Mouse (Mus musculus): ENCODE results near the gene Prune1. TPM values are rescaled to one million over a fixed set of nuclear protein-coding genes. Genes with fewer than 3 reads are reported as not detected.

The Prune1 gene
- 64.6 and 72.9 TPM in 2 replicates for polyA plus RNA-seq (2012; rRNA removed)

DNA sequence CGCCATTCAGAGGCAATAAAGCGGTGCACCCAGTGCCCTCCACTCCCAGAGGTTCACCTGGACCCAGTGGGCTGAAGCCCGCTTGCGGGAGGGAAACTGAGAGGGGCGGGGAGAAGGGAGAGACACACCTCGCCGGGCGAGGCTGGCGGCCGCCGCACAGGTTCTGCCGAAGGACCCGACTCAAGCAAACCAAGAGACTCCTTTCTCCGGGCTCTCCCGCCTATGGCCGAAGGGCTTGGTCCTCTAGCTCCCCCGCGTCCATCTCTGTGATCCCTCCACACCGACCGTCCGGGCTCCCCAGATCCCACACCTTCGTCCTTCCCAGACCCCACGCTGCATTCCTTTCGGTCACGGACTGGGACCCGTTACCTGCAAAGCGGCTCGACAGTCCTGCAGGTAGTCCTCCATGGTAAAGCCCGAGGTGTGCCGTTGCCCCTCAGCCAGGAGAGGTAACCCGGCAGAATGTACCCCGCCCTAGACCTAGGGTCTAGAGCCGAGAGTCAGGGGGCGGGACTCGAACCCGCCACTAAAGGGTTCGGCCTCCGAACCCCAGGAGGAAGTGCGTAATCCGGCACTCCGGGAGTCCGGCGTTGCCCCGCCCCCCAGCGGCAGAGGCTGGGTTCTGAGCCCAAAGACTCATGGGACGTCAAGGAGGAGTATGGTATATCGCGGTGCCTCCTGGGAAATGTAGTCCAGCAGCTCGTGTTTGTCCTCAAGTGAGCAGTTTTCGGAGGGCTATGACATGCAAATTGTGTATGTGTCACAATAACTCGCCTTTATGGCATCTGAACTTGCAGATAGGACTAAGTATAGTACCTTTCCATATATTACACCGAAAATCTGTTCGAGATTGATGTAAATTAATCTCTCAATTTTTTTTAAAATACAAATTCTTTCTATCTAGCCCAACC lies at the start of gene Prune1, which contains the start of gene Mindy1:
Gene Prune1 (minus strand): TSS at position 861 of the 911 bp plus-strand sequence.
Gene Mindy1 (plus strand): TSS at position 130 of the 911 bp plus-strand sequence.
- DNase-seq (ENCODE audit: low read depth), result peak; percentile 99
- TF ChIP-seq POLR2A (IDR thresholded peaks at IDR 0.05; ENCODE audit: borderline replicate concordance, extremely low read depth, insufficient read depth, insufficient read length, poor library complexity, severe bottlenecking) (no peak), CTCF (IDR thresholded peaks at IDR 0.05; ENCODE audit: borderline replicate concordance, extremely low read depth, insufficient read depth, insufficient read length) (peak; percentile 30; the same call in 1 of the 2 replicates)

DNA sequence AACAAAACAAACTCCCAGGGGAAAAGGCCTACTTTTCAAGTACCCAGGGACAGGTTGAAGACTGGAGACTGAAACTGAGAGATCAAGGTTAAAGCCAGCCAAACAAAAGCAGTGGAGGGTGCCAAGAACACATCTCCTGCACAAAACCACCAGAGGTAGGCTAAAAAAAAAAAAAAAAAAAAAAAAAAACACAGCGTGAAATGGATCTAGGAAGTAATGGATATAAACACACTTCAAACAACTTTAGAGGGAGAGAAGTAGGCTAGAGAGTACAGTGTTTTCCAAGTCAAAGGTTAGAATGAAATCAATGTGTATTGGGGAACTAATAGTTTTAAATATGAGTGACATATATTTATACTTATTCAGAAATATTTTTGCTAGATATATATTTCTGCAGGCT lies 49.7 kb upstream of the Prune1 start:
- DNase-seq (ENCODE audit: low read depth), result no peak
- TF ChIP-seq CTCF (IDR thresholded peaks at IDR 0.05; ENCODE audit: borderline replicate concordance, extremely low read depth, insufficient read depth, insufficient read length) (no peak), POLR2A (IDR thresholded peaks at IDR 0.05; ENCODE audit: borderline replicate concordance, extremely low read depth, insufficient read depth, insufficient read length, poor library complexity, severe bottlenecking) (no peak)

DNA sequence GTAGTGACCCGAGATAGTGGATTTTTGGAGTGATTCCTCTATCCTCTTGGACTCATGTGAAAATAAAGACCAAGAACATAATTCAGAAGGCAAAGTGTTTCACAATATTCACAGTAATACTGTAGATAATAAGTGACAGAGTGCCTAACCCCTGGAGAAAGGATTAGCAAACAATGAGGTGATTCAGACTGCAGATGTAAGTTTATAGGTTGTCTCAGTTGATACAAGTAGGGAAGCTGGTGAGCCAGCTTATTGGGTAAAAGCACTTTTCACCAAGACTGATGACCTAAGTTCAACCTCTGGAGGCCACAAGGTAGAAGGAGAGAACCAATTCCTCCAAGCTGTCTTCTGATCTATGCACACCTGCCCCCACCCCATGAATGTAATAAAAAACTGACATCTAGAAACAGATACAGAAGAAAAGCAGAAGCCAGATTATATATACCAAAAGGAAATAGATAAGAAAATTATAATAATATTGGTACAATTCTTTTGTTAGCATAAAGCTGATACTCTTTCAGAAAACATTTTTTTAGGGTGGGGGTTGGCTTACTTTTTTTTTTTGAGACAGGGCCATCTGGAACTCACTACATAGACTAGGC lies 47.0 kb upstream of the Prune1 start:
- DNase-seq (ENCODE audit: low read depth), result no peak
- TF ChIP-seq POLR2A (IDR thresholded peaks at IDR 0.05; ENCODE audit: borderline replicate concordance, extremely low read depth, insufficient read depth, insufficient read length, poor library complexity, severe bottlenecking) (no peak), CTCF (IDR thresholded peaks at IDR 0.05; ENCODE audit: borderline replicate concordance, extremely low read depth, insufficient read depth, insufficient read length) (no peak)

DNA sequence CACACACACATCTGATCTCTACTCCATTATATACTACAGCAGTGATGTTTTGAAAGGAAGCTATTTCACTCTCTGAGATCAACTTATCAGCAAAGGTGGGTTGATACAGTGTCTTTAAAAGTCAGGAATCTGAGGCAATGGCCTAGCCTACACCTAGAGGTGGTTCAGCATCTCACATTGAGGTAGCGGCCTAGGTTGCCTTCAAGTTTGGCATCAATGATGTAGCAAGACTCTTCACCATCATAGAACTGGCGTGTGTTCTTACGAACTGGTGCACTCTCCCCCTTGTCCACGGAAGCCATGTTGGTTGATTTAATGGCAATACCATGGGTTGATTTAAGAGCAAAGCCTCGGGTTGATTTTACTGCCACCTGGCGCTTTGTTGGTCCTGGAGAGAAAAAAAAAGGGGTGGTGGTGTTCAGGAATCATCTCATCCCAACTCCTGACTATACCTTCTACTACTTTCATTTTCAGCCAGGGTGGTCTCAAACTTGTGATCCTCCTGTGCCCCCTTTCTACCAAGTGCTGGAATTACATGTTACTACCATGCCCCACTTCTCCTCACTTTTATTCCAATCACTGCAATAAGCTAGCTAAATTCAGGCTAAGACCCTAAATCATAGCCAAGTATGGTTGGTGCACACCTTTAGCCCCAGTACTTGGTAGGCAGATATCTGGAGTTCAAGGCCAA lies 42.7 kb upstream of the Prune1 start:
- TF ChIP-seq CTCF (IDR thresholded peaks at IDR 0.05; ENCODE audit: borderline replicate concordance, extremely low read depth, insufficient read depth, insufficient read length) (0 out of 2 replicates have a peak, but pooled peaks have one; percentile 15), POLR2A (IDR thresholded peaks at IDR 0.05; ENCODE audit: borderline replicate concordance, extremely low read depth, insufficient read depth, insufficient read length, poor library complexity, severe bottlenecking) (no peak)
- DNase-seq (ENCODE audit: low read depth), result peak; percentile 9

DNA sequence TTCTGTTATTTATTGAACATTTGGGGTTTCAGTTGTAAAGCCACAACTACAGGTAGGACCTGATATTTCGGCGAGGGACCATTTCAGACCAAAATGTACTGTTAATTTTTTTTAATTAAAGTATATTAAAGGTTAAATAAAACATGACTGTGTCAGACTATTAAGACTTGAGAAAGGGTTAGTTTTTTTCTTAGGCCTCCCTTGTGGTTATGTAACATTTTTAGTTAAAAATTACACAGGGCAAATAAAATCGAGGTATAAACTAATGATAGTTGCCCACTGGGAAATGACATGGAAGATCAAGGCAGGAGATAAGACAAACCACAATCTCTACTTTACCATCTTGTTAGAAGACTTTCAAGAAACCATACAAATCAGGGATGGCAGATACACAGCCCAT lies 41.6 kb upstream of the Prune1 start:
- DNase-seq (ENCODE audit: low read depth), result no peak
- TF ChIP-seq POLR2A (IDR thresholded peaks at IDR 0.05; ENCODE audit: borderline replicate concordance, extremely low read depth, insufficient read depth, insufficient read length, poor library complexity, severe bottlenecking), result no peak
- TF ChIP-seq CTCF (IDR thresholded peaks at IDR 0.05; ENCODE audit: borderline replicate concordance, extremely low read depth, insufficient read depth, insufficient read length), result no peak

DNA sequence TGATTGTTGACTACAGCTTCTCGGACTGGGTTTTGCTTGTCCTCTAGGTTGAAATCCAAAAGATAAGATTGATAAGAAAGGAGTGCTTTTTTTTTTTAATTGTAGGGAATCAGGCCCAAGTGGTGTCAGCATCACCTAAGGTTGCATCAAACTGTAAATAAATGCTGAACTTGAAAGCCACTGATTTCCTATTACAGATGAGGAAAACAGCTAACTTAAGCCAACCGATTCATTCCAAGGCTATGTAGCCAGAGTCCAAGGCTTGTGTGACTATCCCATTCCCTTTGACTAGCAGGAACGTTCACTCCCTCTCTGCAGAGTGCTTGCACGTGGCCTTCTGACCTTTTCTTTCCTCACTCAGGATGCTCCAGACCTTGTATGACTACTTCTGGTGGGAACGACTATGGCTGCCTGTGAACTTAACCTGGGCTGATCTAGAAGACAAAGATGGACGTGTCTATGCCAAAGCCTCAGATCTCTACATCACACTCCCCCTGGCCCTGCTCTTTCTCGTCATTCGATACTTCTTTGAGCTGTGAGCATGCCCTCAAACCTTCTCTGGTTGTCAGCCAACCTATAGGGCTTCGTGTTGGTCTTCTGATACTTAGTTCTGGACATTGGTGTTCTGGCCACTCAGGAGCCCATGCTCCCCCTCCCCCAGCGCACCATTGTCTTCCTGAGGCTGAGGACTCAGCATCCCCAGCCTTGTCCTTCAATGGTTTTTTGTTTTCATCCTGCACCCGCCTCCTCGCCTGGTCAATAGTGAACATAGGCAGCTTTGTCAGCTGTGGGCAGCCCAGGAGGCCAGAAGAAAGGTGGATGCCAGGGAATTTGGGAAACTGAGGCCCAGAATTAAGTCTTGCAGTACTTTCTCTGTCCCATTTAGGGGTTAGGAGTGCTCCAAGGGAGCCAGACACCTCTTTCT lies 38.1 kb upstream of the Prune1 start:
- DNase-seq (ENCODE audit: low read depth), result no peak
- no peak for TF ChIP-seq POLR2A (IDR thresholded peaks at IDR 0.05; ENCODE audit: borderline replicate concordance, extremely low read depth, insufficient read depth, insufficient read length, poor library complexity, severe bottlenecking)
- TF ChIP-seq CTCF (IDR thresholded peaks at IDR 0.05; ENCODE audit: borderline replicate concordance, extremely low read depth, insufficient read depth, insufficient read length), result no peak

DNA sequence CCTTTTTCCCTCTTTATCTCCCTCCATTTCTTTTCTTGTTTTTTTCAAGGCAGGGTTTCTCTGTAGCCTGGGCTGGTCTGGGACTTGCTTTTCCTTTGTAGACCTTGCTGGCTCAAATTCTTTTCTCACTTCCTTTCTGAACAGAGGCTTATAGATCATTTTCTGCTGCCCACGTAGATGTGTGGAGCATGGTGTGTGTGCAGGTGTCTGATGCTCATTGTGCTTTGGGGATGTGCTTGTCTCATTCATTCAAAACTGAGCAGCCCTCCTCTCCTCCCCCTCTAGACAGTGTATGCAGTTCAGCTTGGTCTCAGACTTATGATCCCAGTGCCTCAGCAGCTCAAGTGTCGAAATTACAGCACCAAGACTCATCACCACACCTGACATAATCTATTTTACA lies 37.2 kb upstream of the Prune1 start:
- DNase-seq (ENCODE audit: low read depth), result no peak
- TF ChIP-seq CTCF (IDR thresholded peaks at IDR 0.05; ENCODE audit: borderline replicate concordance, extremely low read depth, insufficient read depth, insufficient read length) (no peak), POLR2A (IDR thresholded peaks at IDR 0.05; ENCODE audit: borderline replicate concordance, extremely low read depth, insufficient read depth, insufficient read length, poor library complexity, severe bottlenecking) (no peak)

DNA sequence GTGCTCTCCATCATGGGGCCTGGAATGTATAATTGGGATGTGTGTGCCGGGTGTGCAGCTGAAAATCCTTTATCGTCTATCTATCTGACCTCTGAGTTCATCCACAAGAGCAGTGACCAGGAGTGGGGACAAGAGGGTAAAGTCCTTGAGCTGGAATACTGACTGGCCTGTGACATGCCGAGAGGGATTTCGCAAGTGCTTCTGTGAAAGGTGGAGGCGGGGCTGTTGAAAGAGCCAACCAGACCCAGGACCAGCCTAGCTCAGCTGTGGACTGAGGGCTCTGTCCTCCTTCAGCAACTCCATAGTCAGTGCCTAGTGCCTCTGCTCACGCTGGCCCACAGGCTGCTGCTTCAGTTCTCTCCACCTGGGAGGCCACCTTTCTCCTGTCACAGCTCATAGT lies 36.7 kb upstream of the Prune1 start:
- TF ChIP-seq POLR2A (IDR thresholded peaks at IDR 0.05; ENCODE audit: borderline replicate concordance, extremely low read depth, insufficient read depth, insufficient read length, poor library complexity, severe bottlenecking) (no peak), CTCF (IDR thresholded peaks at IDR 0.05; ENCODE audit: borderline replicate concordance, extremely low read depth, insufficient read depth, insufficient read length) (no peak)
- no peak for DNase-seq (ENCODE audit: low read depth)

DNA sequence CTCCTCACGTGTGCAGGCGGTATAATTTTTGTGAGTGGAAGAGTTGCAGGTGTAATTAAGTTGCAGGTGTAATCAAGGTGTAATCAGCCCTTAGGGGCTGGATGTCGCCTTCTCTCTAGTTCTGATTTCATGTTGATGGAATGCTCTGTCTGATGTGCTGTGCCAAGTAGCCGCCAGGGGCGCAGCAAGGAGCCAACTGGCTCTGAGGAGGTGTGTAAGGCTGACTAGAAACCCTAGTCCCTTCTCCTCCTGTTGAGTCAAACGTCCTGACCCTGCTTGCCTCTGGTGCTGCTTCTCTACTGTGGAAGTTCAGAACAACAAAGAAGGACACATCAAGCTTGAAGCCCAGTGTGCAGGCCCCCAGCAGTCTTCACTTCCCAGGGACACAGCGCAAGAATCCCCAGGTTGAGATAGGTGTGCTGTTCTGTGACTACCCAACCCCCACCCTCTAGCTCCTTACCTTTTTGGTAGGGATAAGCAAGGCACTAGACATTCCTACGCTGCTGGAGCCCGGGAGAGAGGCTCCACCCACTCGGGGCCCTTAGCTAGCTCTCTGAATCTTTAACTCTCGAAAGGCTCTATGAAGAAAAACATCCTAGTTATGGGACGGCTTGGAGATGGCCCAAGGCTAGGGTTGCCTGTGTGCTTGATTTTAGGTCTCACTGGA lies 35.7 kb upstream of the Prune1 start:
- TF ChIP-seq CTCF (IDR thresholded peaks at IDR 0.05; ENCODE audit: borderline replicate concordance, extremely low read depth, insufficient read depth, insufficient read length), result peak; percentile 89
- no peak for TF ChIP-seq POLR2A (IDR thresholded peaks at IDR 0.05; ENCODE audit: borderline replicate concordance, extremely low read depth, insufficient read depth, insufficient read length, poor library complexity, severe bottlenecking)
- DNase-seq (ENCODE audit: low read depth), result peak; percentile 64

Data from brain, embryonic 14.5 days (tissue).